Mouse (Mus musculus) embryonic fibroblast, embryonic 13.5 days (primary cell): ENCODE data around the gene Plcl1.

ENCODE experiments used
- CTCF ChIP-seq: IDR thresholded peaks from 2 replicates; pipeline ENCODE4 v1.5.1; 2011; ENCODE audit warnings: mild to moderate bottlenecking, control low read depth, low read length, moderate library complexity, borderline replicate concordance; ENCODE audit not compliant: insufficient read depth
- POLR2A ChIP-seq: IDR thresholded peaks from 2 replicates; pipeline ENCODE4 v1.6.1; 2011; ENCODE audit warnings: low read depth, mild to moderate bottlenecking, control low read depth, low read length, moderate library complexity

- no peak for TF ChIP-seq CTCF
- no peak for TF ChIP-seq POLR2A
These were observed 331.1 kb downstream of the Plcl1 start for GRCm38 (mm10) chr1:55736762-55737288.
